Mouse (Mus musculus): ENCODE measurements around the gene Celsr1. TPM values are rescaled to one million over a fixed set of nuclear protein-coding genes. Genes with fewer than 3 reads are reported as not detected.
A peak's percentile ranks its signal among the peaks of the same experiment; 100 is the strongest.

The Celsr1 gene
- polyA plus RNA-seq, 1 experiment from 2014 or later = 1.9 TPM

DNA sequence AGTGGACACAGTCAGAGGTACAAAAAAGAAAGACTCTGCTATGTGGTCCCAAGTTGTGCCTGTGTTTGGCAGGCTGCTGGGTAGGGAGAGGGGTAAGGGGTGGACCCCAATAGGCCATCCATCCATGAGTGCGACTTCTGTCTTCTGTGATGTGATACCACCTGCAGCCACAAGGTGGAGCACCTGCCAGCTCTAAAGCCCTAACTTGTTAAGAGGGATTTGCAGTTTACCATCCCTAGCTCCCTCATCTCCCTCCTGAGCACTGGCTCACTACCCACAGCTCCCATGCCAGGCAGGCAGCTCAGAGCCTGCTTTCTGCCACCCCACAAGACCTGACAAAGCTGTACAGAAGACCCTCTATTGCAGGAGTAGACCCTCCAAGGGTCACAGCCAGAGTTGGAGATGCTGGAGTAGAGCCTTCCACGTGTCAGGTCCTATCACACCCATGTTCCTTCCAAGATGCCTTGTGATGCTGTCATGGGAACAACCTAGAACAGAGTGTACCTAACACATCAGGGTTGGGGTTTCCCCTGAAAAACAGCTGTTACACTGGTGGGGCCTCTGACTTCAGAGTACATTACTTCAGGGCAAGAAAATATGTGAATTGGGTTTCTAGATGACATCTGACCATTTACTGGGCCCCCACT is 20.4 kb upstream of the Celsr1 start:
- DNase-seq (ENCODE audit: low spot score) (peak; percentile 88), ATAC-seq (ENCODE audit: insufficient number of reproducible peaks, low FRiP score, low TSS enrichment, low read depth) (no peak)
- 0 out of 2 replicates have a peak, but pooled peaks cover 2% of the 10 kb centered on the region for H3K27me3 ChIP-seq (ENCODE audit: control insufficient read depth, insufficient read depth, low read length)
- H3K9me3 ChIP-seq (ENCODE audit: control insufficient read depth, low read length) = no peaks in the 10 kb centered on the region
- WGBS = 35% methylated on average over 2 of the region's 2 CpGs
- H3K36me3 ChIP-seq (ENCODE audit: control insufficient read depth, insufficient read depth, low read length) = no peaks in the 10 kb centered on the region
- no peak overlapping the region for H3K9ac ChIP-seq (ENCODE audit: low read length)
- no peak overlapping the region for H3K4me3 ChIP-seq (ENCODE audit: low read depth, low read length)
- 0 out of 2 replicates have a peak, but pooled peaks cover 6% of the 10 kb centered on the region for H3K4me1 ChIP-seq (ENCODE audit: control insufficient read depth, insufficient read depth, low read length)
- H3K4me2 ChIP-seq (ENCODE audit: low read depth, severe bottlenecking) = no peak overlapping the region
- H3K27ac ChIP-seq (replicated peaks; ENCODE audit: low read depth, low read length) = no peak overlapping the region

DNA sequence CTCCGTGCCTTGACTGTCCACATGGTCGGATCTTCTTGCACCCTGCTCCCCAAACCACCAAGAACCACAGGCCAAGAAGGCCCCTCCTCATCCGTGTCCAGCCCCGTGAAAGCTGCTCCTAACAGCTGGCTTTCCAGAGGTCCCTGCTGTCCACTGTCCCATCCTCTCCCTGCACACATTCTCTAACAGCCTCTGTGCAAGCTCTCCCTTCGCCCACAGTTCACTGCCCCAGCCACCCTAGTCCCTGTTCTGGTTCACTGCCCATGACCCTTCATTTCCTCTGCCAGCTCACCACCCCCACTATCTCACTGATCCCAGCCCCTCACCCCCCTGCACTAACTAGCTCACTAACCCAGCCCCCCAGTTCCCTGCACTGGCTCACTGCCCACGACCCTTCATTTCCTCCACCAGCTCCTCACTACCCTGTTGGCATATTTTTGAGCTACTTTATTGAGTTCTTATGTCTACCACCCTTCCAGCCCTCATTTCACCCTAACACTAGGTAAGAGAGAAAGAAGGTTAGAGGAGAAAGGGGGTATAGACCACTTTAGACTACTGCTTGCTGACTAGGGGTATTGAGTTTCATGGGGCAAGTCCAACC is 18.4 kb upstream of the Celsr1 start:
- no peak for ATAC-seq (ENCODE audit: insufficient number of reproducible peaks, low FRiP score, low TSS enrichment, low read depth)
- Histone ChIP-seq H3K36me3 (ENCODE audit: control insufficient read depth, insufficient read depth, low read length) (no peaks in the 10 kb centered on the region), H3K4me1 (ENCODE audit: control insufficient read depth, insufficient read depth, low read length) (no peaks in the 10 kb centered on the region), H3K9me3 (ENCODE audit: control insufficient read depth, low read length) (no peaks in the 10 kb centered on the region), H3K9ac (ENCODE audit: low read length) (no peak overlapping the region), H3K4me3 (ENCODE audit: low read depth, low read length) (no peak overlapping the region), H3K4me2 (ENCODE audit: low read depth, severe bottlenecking) (no peak overlapping the region), H3K27ac (replicated peaks; ENCODE audit: low read depth, low read length) (no peak overlapping the region), H3K27me3 (ENCODE audit: control insufficient read depth, insufficient read depth, low read length) (0 out of 2 replicates have a peak, but pooled peaks cover 2% of the 10 kb centered on the region)
- no peak for DNase-seq (ENCODE audit: low spot score)
- 67% methylated on average over 6 of the region's 6 CpGs for WGBS

DNA sequence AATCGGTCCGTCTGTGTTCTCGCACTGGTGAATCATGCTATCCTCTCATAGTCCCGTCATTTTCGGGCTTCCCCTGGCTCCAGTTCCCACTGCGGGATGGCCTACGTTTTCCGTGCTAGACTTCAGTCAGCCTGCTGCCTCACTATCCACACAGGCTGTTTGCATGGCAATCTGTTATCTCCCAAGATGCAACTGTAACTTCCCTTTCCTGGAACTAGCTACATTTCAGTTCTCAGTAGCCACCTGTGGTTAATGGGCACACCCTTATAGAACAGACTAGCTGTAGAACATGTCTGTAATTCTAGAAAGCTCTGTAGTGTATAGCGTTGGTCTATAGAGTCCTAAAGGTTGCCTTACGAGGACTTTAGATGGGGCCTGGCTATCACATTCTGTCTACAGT is 17.6 kb upstream of the Celsr1 start:
- no peak overlapping the region for H3K4me2 ChIP-seq (ENCODE audit: low read depth, severe bottlenecking)
- no peak for DNase-seq (ENCODE audit: low spot score)
- no peak overlapping the region for H3K9ac ChIP-seq (ENCODE audit: low read length)
- 0 out of 2 replicates have a peak, but pooled peaks cover 2% of the 10 kb centered on the region for H3K27me3 ChIP-seq (ENCODE audit: control insufficient read depth, insufficient read depth, low read length)
- 88% methylated on average over 10 of the region's 10 CpGs for WGBS
- no peaks in the 10 kb centered on the region for H3K4me1 ChIP-seq (ENCODE audit: control insufficient read depth, insufficient read depth, low read length)
- H3K27ac ChIP-seq (replicated peaks; ENCODE audit: low read depth, low read length) = no peak overlapping the region
- no peaks in the 10 kb centered on the region for H3K9me3 ChIP-seq (ENCODE audit: control insufficient read depth, low read length)
- H3K36me3 ChIP-seq (ENCODE audit: control insufficient read depth, insufficient read depth, low read length) = no peaks in the 10 kb centered on the region
- H3K4me3 ChIP-seq (ENCODE audit: low read depth, low read length) = no peak overlapping the region
- no peak for ATAC-seq (ENCODE audit: insufficient number of reproducible peaks, low FRiP score, low TSS enrichment, low read depth)

DNA sequence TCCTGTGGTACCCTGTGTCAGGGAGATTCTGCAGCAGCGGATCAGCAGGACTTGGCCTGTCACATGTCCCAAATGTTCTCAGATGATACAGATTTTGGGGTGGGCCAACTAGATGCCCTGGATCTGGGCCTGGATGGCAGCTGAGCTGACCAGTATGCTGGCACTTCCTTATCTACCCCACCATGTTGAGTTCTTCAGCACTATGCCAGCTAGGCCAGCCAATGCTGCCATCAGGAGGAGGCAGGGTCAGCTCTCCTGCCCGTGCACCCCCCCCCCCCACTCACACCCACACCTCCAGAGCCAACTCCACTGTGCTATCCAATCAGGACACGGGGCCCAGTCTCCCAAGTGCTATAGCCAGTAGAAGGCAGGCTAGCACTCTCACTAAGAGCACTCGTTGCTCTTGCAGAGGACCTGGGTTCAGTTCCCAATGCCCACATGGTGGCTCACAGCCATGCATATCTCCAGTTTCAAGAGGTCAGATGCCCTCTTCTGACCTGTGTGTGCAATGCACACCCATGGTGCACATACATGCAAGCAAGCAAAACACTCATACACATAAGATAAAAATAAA is 16.7 kb upstream of the Celsr1 start:
- ATAC-seq (ENCODE audit: insufficient number of reproducible peaks, low FRiP score, low TSS enrichment, low read depth) = no peak
- Histone ChIP-seq H3K4me1 (ENCODE audit: control insufficient read depth, insufficient read depth, low read length) (no peaks in the 10 kb centered on the region), H3K36me3 (ENCODE audit: control insufficient read depth, insufficient read depth, low read length) (no peaks in the 10 kb centered on the region), H3K4me3 (ENCODE audit: low read depth, low read length) (no peak overlapping the region), H3K27ac (replicated peaks; ENCODE audit: low read depth, low read length) (no peak overlapping the region), H3K9me3 (ENCODE audit: control insufficient read depth, low read length) (no peaks in the 10 kb centered on the region), H3K4me2 (ENCODE audit: low read depth, severe bottlenecking) (no peak overlapping the region), H3K9ac (ENCODE audit: low read length) (no peak overlapping the region), H3K27me3 (ENCODE audit: control insufficient read depth, insufficient read depth, low read length) (0 out of 2 replicates have a peak, but pooled peaks cover 2% of the 10 kb centered on the region)
- 79% methylated on average over 4 of the region's 4 CpGs for WGBS
- no peak for DNase-seq (ENCODE audit: low spot score)

DNA sequence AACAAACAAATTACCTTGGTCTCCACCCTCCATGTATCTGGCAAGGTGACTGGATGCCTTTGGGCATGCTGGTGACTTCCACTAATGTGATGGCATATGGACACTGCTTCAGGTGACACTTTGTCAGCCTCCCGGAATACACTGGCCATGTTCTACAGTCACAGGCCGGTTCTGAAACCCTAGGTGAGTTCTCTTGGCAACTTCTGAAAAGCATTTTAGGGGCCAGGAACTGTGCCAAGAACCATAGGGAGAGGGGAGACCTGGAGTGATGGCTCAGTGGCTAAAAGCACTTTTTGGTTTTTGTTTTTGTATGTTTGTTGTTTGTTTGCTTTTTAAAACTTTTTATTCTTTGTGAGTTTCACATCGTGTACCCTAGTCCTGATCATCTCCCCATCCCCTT is 15.9 kb upstream of the Celsr1 start:
- H3K9me3 ChIP-seq (ENCODE audit: control insufficient read depth, low read length) = no peaks in the 10 kb centered on the region
- H3K4me1 ChIP-seq (ENCODE audit: control insufficient read depth, insufficient read depth, low read length) = no peaks in the 10 kb centered on the region
- no peak overlapping the region for H3K4me2 ChIP-seq (ENCODE audit: low read depth, severe bottlenecking)
- no peak overlapping the region for H3K27ac ChIP-seq (replicated peaks; ENCODE audit: low read depth, low read length)
- WGBS = 87% methylated on average over 3 of the region's 3 CpGs
- no peak overlapping the region for H3K4me3 ChIP-seq (ENCODE audit: low read depth, low read length)
- DNase-seq (ENCODE audit: low spot score) (no peak), ATAC-seq (ENCODE audit: insufficient number of reproducible peaks, low FRiP score, low TSS enrichment, low read depth) (no peak)
- H3K36me3 ChIP-seq (ENCODE audit: control insufficient read depth, insufficient read depth, low read length) = no peaks in the 10 kb centered on the region
- H3K27me3 ChIP-seq (ENCODE audit: control insufficient read depth, insufficient read depth, low read length) = 0 out of 2 replicates have a peak, but pooled peaks cover 2% of the 10 kb centered on the region
- H3K9ac ChIP-seq (ENCODE audit: low read length) = no peak overlapping the region

DNA sequence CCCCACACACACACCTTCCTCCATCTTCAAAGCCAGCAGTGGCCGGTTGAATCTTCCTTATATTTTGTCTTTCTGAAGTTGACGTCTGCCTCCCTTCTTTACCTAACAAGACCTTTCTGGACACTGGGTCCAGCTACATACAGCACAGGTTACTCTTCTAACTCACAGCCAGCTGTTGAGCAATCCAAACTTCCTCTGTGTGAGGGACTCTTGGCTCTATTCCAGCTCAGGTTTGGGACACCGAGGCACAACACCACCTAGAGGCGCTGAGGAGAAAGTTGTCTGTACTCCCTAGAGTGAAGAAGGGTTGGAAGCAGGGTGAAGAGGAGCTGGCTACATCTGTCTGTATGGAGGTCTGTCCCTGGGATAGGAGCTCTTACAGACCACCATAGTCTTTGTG is 8.8 kb upstream of the Celsr1 start:
- H3K4me2 ChIP-seq (ENCODE audit: low read depth, severe bottlenecking) = no peak overlapping the region
- no peak overlapping the region for H3K4me3 ChIP-seq (ENCODE audit: low read depth, low read length)

DNA sequence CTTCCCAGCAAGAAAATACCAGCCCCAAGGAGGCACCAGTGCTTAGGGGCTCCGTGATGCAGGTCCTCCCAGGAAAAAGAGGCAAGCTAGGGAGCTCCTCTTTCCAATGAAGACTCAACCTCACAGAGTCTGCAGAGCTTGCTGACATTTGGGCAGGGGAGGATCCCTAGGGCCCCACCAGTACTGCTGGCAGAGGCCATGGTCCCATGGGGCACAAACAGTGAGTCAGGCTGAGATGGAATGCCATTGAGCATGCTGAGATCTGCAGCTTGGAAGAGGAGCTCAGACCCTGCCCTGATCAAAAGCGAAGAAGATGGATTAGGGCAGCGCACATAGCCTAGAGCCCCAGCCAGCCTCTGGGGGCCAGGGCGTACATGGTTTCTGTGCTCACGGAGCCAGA is 7.8 kb upstream of the Celsr1 start:
- WGBS = 72% methylated on average over 5 of the region's 5 CpGs

More for the DNA sequence above, 8.8 kb upstream of the Celsr1 start:
- WGBS = 48% methylated on average over 4 of the region's 4 CpGs
- no peak for ATAC-seq (ENCODE audit: insufficient number of reproducible peaks, low FRiP score, low TSS enrichment, low read depth)
- no peaks in the 10 kb centered on the region for H3K9me3 ChIP-seq (ENCODE audit: control insufficient read depth, low read length)
- no peak for DNase-seq (ENCODE audit: low spot score)
- H3K9ac ChIP-seq (ENCODE audit: low read length) = no peak overlapping the region
- no peaks in the 10 kb centered on the region; the same call in 1 of the 2 replicates for H3K4me1 ChIP-seq (ENCODE audit: control insufficient read depth, insufficient read depth, low read length)
- H3K27ac ChIP-seq (replicated peaks; ENCODE audit: low read depth, low read length) = no peak overlapping the region
- peaks cover 2% of the 10 kb centered on the region; the same call in 1 of the 2 replicates for H3K27me3 ChIP-seq (ENCODE audit: control insufficient read depth, insufficient read depth, low read length)
- H3K36me3 ChIP-seq (ENCODE audit: control insufficient read depth, insufficient read depth, low read length) = no peaks in the 10 kb centered on the region

DNA sequence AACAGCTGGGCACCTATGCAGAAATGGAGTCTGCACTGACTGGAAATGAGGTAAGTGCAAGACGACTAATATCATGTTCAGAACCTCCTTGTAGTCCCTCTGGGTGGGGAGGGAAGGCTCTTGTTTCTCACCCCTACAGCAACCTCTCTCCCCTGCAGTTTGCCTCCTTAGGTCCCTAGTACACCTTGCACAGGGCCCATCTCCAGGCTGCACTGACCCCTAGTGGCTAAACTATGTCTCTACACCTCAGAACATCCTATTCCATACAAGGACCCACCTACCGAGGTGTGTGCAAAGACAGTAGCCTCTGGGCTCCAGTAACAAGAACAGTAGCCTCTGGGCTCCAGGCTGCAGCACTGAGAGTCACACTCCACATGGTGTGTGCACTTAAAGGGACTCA is 5.2 kb upstream of the Celsr1 start:
- H3K4me1 ChIP-seq (ENCODE audit: control insufficient read depth, insufficient read depth, low read length) = peaks cover 6% of the 10 kb centered on the region
- no peaks in the 10 kb centered on the region for H3K36me3 ChIP-seq (ENCODE audit: control insufficient read depth, insufficient read depth, low read length)
- H3K4me3 ChIP-seq (ENCODE audit: low read depth, low read length) = no peak overlapping the region
- DNase-seq (ENCODE audit: low spot score) (peak; percentile 86), ATAC-seq (ENCODE audit: insufficient number of reproducible peaks, low FRiP score, low TSS enrichment, low read depth) (peak; percentile 61)
- peaks cover 12% of the 10 kb centered on the region for H3K27me3 ChIP-seq (ENCODE audit: control insufficient read depth, insufficient read depth, low read length)
- H3K27ac ChIP-seq (replicated peaks; ENCODE audit: low read depth, low read length) = no peak overlapping the region
- H3K4me2 ChIP-seq (ENCODE audit: low read depth, severe bottlenecking) = no peak overlapping the region
- no peak overlapping the region for H3K9ac ChIP-seq (ENCODE audit: low read length)
- H3K9me3 ChIP-seq (ENCODE audit: control insufficient read depth, low read length) = no peaks in the 10 kb centered on the region
- WGBS = 0% methylated on average over 2 of the region's 2 CpGs

More for the DNA sequence above, 7.8 kb upstream of the Celsr1 start:
- no peak for ATAC-seq (ENCODE audit: insufficient number of reproducible peaks, low FRiP score, low TSS enrichment, low read depth)
- no peak overlapping the region for H3K9ac ChIP-seq (ENCODE audit: low read length)
- H3K27ac ChIP-seq (replicated peaks; ENCODE audit: low read depth, low read length) = no peak overlapping the region
- H3K4me3 ChIP-seq (ENCODE audit: low read depth, low read length) = no peak overlapping the region
- no peaks in the 10 kb centered on the region for H3K36me3 ChIP-seq (ENCODE audit: control insufficient read depth, insufficient read depth, low read length)
- DNase-seq (ENCODE audit: low spot score) = no peak
- H3K4me2 ChIP-seq (ENCODE audit: low read depth, severe bottlenecking) = no peak overlapping the region
- peaks cover 2% of the 10 kb centered on the region; the same call in 1 of the 2 replicates for H3K27me3 ChIP-seq (ENCODE audit: control insufficient read depth, insufficient read depth, low read length)
- no peaks in the 10 kb centered on the region for H3K9me3 ChIP-seq (ENCODE audit: control insufficient read depth, low read length)
- no peaks in the 10 kb centered on the region; the same call in 1 of the 2 replicates for H3K4me1 ChIP-seq (ENCODE audit: control insufficient read depth, insufficient read depth, low read length)
